Mouse (Mus musculus) limb, embryonic 13.5 days (tissue): ENCODE results near the gene Rora. TPM values are rescaled to one million over a fixed set of nuclear protein-coding genes. Genes with fewer than 3 reads are reported as not detected.
A peak's percentile ranks its signal among the peaks of the same experiment; 100 is the strongest.

Source experiments
- ATAC-seq: fragments of 200-750 bp; cut with Nextera tagmentation; 2 replicates; pipeline ENCODE4 v1.8.0; 2017; ENCODE audit warnings: low read depth, moderate number of reproducible peaks, moderate TSS enrichment; ENCODE audit not compliant: low FRiP score
- H3K27ac ChIP-seq: fragments of 300-500 bp; sonication (generic); 2 replicates; pipeline ENCODE4 v1.5.1; 2015; ENCODE audit warnings: inconsistent platforms, mild to moderate bottlenecking, moderate library complexity
- H3K27me3 ChIP-seq: fragments of 300-500 bp; sonication (generic); 2 replicates; pipeline ENCODE4 v1.6.1; 2015; ENCODE audit warnings: mild to moderate bottlenecking, inconsistent platforms
- H3K36me3 ChIP-seq: fragments of 300-500 bp; sonication (generic); 2 replicates; pipeline ENCODE4 v1.6.1; 2015; ENCODE audit warnings: inconsistent platforms, mild to moderate bottlenecking, moderate library complexity
- H3K4me1 ChIP-seq: fragments of 300-500 bp; sonication (generic); 2 replicates; pipeline ENCODE4 v1.6.1; 2015; ENCODE audit warnings: inconsistent platforms
- H3K4me2 ChIP-seq: fragments of 300-500 bp; sonication (generic); replicated peaks from 2 replicates; pipeline ENCODE4 v1.6.1; 2015; ENCODE audit warnings: inconsistent platforms, mild to moderate bottlenecking, moderate library complexity
- H3K4me3 ChIP-seq: fragments of 300-500 bp; sonication (generic); 2 replicates; pipeline ENCODE4 v1.5.1; 2015; ENCODE audit warnings: moderate library complexity, mild to moderate bottlenecking, inconsistent platforms
- H3K9ac ChIP-seq: fragments of 300-500 bp; sonication (generic); 2 replicates; pipeline ENCODE4 v1.6.1; 2015; ENCODE audit warnings: mild to moderate bottlenecking, inconsistent platforms
- H3K9me3 ChIP-seq: fragments of 300-500 bp; sonication (generic); 2 replicates; pipeline ENCODE4 v1.6.1; 2016; ENCODE audit warnings: inconsistent platforms
- WGBS: fragments of 180-500 bp; shearing (Covaris S2); methylation state at CpG from one replicate; pipeline ENCODE4 v1.1.7; 2015; 5-methylcytosine and 5-hydroxymethylcytosine counted together
- polyA plus RNA-seq: library from polyadenylated mRNA; unstranded; fragments of >200 nt; fragmentation: Nextera tagmentation; extraction: Ambion mirVana; gene quantifications from 2 replicates; pipeline ENCODE4 v1.2.1, GENCODE M21; 2015

The Rora gene
- 9.6 and 9.8 TPM in 2 replicates for polyA plus RNA-seq

DNA sequence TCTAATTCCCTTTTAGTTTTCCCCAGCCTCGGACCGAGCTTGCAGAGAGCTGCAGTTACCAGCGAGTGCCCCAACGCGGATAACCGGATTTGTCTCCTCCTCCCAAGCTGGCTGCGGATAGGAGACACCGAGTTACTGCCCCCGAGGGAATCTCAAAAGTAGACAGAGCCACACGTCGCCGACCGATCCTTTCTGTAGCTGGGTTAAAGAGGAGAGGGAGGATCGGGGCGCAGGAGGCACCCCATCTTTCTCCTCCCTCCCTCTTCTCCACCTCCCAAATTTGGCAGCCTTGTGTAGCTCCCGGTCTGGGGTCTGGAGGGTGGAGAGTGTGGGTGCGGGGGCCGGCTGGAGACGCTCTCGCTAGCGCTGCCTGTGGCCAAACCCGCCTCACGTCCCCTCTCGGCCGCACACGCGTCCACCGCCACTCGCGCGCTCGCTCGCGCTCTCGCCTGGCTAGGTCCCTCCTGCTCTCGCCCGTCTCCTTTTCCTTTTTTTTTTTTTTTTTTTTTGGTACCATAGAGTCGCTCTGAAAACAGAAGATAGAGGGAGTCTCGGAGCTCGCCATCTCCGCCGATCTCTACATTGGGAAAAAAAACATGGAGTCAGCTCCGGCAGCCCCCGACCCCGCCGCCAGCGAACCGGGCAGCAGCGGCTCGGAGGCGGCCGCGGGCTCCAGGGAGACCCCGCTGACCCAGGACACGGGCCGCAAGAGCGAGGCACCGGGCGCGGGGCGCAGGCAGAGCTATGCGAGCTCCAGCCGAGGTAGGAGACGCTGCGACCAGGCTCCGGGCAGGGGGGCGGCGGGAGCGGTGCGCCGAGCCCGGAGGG, at the start of gene Rora:
Rora (plus strand) TSS at position 576 of the 828 bp plus-strand sequence.
- H3K9ac ChIP-seq, result peak within 1 kb of the TSS; percentile 85
- peak within 1 kb of the TSS; percentile 94 for H3K4me2 ChIP-seq
- WGBS, result under 1% methylated on average over 57 of the region's 72 CpGs
- H3K27me3 ChIP-seq, result peaks cover 12% of the 10 kb centered on the region
- H3K27ac ChIP-seq, result peak within 1 kb of the TSS; percentile 91
- no peaks in the 10 kb centered on the region for H3K36me3 ChIP-seq
- H3K9me3 ChIP-seq, result no peaks in the 10 kb centered on the region
- peak within 1 kb of the TSS; percentile 80 for H3K4me3 ChIP-seq
- peaks cover 23% of the 10 kb centered on the region for H3K4me1 ChIP-seq
- ATAC-seq, result peak; percentile 76

DNA sequence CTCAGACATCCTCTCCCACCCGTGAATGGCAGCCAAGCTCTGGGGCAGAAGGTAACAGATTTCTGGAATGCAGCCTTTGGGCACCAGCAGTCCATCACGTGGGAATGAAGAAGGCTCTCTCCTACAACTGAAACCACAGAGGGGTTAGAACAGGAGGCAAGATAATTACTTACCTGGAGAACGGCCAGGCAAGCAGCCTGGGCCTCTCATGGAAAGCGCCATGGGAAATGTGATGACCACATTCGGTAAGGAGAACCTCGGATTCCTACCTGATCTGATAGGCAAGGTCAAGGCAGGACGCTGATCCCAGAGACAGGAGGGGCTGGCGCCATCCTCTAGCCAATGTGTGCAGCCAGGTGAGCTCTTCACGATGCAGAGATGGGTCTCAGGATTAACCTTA, 39.6 kb upstream of the Rora start:
- 86% methylated on average over 9 of the region's 9 CpGs for WGBS
- Histone ChIP-seq H3K4me3 (no peak overlapping the region), H3K4me2 (no peak overlapping the region), H3K36me3 (no peaks in the 10 kb centered on the region), H3K4me1 (no peaks in the 10 kb centered on the region), H3K27ac (no peak overlapping the region), H3K27me3 (no peaks in the 10 kb centered on the region), H3K9me3 (no peaks in the 10 kb centered on the region), H3K9ac (no peak overlapping the region)
- no peak for ATAC-seq

DNA sequence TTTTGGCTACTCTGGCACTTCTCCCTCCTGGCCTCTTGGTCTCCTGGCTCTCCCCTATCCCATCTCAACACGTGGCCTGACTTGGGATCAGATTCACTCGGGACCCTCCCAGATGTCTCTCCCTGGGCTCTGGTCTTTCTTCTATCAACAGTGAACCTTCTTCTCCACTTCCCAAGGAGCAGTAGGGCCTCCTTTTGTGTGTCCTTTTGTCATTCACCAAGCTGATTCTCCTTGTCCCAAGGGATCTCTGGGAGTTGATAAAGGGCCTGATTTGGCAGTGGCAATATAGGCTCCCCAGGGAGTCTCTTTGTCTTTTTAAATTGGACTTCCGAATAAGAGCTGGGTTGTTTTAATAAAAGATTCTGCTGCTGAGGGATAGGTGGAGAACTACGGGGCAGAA, 36.5 kb upstream of the Rora start:
- 42% methylated on average over 4 of the region's 4 CpGs for WGBS
- no peak for ATAC-seq
- H3K9ac ChIP-seq, result no peak overlapping the region
- H3K27me3 ChIP-seq, result no peaks in the 10 kb centered on the region
- H3K36me3 ChIP-seq, result no peaks in the 10 kb centered on the region
- H3K4me2 ChIP-seq, result no peak overlapping the region
- H3K9me3 ChIP-seq, result no peaks in the 10 kb centered on the region
- no peak overlapping the region for H3K4me3 ChIP-seq
- no peak overlapping the region for H3K27ac ChIP-seq
- no peaks in the 10 kb centered on the region for H3K4me1 ChIP-seq

DNA sequence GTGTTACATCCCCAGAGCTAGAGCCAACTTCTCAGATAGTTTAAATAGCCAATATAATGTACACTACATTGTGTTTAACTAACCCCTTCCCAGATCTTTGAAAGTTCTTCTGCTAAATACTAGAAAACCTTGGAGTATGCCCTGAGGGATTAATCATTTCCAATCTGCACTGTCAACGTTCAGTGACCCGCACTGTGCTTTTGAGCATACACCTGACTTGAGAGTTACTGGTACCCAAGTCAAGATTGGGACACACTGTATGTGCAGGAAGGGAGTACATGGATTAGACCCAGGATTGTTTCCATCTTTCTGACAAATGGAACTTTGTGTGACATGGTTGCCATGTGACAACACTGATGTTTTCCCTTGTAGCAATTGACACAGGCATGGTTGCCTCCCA, 33.5 kb upstream of the Rora start:
- H3K27me3 ChIP-seq, result no peaks in the 10 kb centered on the region
- no peak overlapping the region for H3K27ac ChIP-seq
- WGBS, result 86% methylated on average over 2 of the region's 2 CpGs
- no peak overlapping the region for H3K4me3 ChIP-seq
- H3K4me1 ChIP-seq, result no peaks in the 10 kb centered on the region
- no peaks in the 10 kb centered on the region for H3K36me3 ChIP-seq
- H3K9me3 ChIP-seq, result no peaks in the 10 kb centered on the region
- no peak overlapping the region for H3K4me2 ChIP-seq
- no peak for ATAC-seq
- no peak overlapping the region for H3K9ac ChIP-seq

DNA sequence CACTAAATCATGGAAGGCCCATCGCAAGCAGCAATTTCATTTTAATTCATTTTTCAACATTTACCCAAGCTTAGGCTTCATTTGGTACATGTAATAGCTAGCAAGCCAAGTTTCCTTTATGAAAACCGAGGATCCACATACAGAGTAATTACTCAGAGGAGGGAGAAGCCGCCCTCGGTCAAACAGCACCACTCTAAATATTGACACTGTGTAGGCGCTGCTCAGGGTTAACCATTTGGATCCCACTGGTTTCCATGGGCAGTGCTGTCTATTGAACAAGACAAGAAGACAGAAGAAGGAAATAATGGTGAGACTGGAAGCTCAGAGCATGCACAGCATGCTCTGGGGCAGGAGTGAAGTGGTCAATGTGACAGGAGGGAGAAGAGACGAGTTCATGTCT, 33.1 kb upstream of the Rora start:
- no peaks in the 10 kb centered on the region for H3K27me3 ChIP-seq
- no peak overlapping the region for H3K4me2 ChIP-seq
- H3K4me3 ChIP-seq, result no peak overlapping the region
- no peak overlapping the region for H3K27ac ChIP-seq
- WGBS, result 80% methylated on average over 6 of the region's 6 CpGs
- H3K9me3 ChIP-seq, result no peaks in the 10 kb centered on the region
- ATAC-seq, result no peak
- no peak overlapping the region for H3K9ac ChIP-seq
- no peaks in the 10 kb centered on the region for H3K4me1 ChIP-seq
- H3K36me3 ChIP-seq, result no peaks in the 10 kb centered on the region

DNA sequence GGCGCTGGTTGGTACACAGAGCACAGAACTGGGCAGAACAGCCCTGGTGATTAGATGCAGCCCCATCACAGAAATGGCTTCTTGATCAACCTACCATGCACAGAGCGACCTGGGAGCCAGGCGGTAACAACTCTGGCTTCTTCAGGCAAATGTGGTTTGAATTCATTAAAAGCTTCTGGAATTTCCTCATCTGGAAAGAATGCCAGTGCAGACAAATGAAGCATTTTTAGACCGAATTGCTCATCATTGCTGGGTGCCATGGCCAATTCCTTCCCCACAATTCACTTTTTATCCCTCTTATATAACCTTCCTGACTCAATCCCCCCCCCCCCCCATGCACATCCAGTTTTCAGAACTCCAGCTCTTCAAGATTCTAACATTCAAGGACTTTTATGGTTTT, 28.6 kb upstream of the Rora start:
- H3K4me2 ChIP-seq, result no peak overlapping the region
- ATAC-seq, result no peak
- WGBS, result 62% methylated on average over 4 of the region's 4 CpGs
- H3K4me3 ChIP-seq, result no peak overlapping the region
- no peaks in the 10 kb centered on the region for H3K9me3 ChIP-seq
- H3K9ac ChIP-seq, result no peak overlapping the region
- no peaks in the 10 kb centered on the region for H3K4me1 ChIP-seq
- no peaks in the 10 kb centered on the region for H3K36me3 ChIP-seq
- H3K27me3 ChIP-seq, result no peaks in the 10 kb centered on the region
- H3K27ac ChIP-seq, result no peak overlapping the region

DNA sequence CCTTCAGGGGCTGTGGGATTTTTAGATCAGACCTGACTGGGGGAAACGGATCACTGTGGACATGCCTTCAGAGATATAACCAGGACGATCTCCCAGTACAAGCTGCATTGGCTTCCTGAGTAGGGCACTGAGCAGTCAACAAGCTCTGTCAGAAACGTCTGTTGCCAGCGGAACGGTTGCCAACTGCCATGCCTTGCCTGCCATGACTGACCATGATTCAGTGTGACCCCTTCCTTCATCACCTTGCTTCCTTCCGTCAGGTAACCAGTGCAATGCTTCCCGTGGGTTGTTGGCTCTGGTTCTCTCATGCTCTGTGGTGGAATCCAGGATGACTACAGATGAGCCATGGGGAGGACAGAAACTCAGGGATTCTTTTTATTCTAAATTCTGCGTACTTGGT, 16.3 kb upstream of the Rora start:
- Histone ChIP-seq H3K9ac (no peak overlapping the region), H3K4me1 (no peaks in the 10 kb centered on the region), H3K27me3 (no peaks in the 10 kb centered on the region), H3K27ac (no peak overlapping the region), H3K4me2 (no peak overlapping the region), H3K4me3 (no peak overlapping the region), H3K36me3 (no peaks in the 10 kb centered on the region), H3K9me3 (no peaks in the 10 kb centered on the region)
- no peak for ATAC-seq
- WGBS, result 88% methylated on average over 8 of the region's 8 CpGs

DNA sequence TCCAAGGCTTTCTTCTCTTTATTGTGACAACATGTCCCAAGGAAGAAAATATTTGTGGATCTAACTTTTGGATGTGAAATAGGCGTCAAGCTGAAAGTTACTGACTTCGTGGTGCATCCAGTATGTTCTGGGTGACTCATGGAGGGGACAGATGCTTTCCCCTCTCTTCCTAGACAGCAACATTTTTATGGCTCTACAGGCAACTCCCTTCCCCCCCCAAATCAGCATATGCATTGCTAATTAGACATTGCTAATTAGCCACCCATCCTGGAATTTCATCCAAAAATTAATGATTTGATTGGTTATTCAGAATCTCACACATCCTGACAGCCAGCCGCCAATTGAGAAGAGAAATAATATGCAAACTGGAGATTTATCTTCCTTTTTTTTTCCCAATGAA, 12.5 kb upstream of the Rora start:
- H3K9me3 ChIP-seq, result no peaks in the 10 kb centered on the region; the same call in 1 of the 2 replicates
- no peaks in the 10 kb centered on the region for H3K27me3 ChIP-seq
- ATAC-seq, result no peak
- H3K27ac ChIP-seq, result no peak overlapping the region
- H3K4me3 ChIP-seq, result no peak overlapping the region
- H3K36me3 ChIP-seq, result no peaks in the 10 kb centered on the region
- no peak overlapping the region for H3K9ac ChIP-seq
- no peak overlapping the region for H3K4me2 ChIP-seq
- H3K4me1 ChIP-seq, result no peaks in the 10 kb centered on the region
- WGBS, result 84% methylated on average over 3 of the region's 3 CpGs

DNA sequence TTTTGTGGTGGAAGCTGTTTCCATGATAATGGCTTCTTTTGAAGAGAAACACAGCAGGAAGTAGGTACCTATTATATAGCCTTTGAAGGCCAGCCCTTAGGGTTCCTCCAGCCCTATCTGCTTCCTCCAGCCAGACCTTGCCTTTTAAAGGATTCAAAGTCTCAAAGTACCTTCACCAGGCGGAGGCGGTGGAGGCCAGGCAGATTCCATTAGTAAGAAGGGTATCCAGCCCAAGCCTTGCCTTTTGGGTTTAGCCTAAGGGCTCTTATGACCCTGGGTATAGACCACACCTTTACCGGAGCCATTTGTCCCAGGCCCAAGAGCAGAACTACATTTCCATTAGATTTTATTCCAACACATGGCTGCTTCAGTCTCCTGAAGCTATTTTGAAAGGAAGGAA, 5.5 kb upstream of the Rora start:
- H3K4me3 ChIP-seq, result no peak overlapping the region
- 79% methylated on average over 3 of the region's 3 CpGs for WGBS
- no peaks in the 10 kb centered on the region for H3K36me3 ChIP-seq
- no peak overlapping the region for H3K9ac ChIP-seq
- 0 out of 2 replicates have a peak, but pooled peaks cover 5% of the 10 kb centered on the region for H3K4me1 ChIP-seq
- H3K27me3 ChIP-seq, result peaks cover 4% of the 10 kb centered on the region; the same call in 1 of the 2 replicates
- no peak overlapping the region for H3K27ac ChIP-seq
- H3K9me3 ChIP-seq, result no peaks in the 10 kb centered on the region; the same call in 1 of the 2 replicates
- H3K4me2 ChIP-seq, result no peak overlapping the region
- ATAC-seq, result no peak

DNA sequence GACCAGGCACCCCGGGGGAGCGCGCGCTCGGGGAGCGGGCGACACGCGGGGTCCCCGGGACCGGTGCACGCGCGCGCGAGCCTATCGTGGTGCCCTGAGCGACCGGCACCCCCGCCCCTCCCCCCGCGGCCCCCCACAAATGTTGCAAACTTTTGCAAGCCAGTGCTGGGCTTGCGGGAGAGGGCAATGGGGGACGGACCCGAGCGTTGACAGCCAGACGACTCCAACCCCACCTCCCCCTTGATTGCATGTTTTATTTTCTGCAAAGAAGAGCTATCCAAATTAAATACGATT, 400 bp downstream of the Rora start:
- H3K9me3 ChIP-seq, result no peaks in the 10 kb centered on the region
- H3K4me3 ChIP-seq, result peak overlapping the region; percentile 80
- H3K4me1 ChIP-seq, result peaks cover 23% of the 10 kb centered on the region
- peak overlapping the region; percentile 91 for H3K27ac ChIP-seq
- peak overlapping the region; percentile 85 for H3K9ac ChIP-seq
- 2% methylated on average over 26 of the region's 28 CpGs for WGBS
- H3K4me2 ChIP-seq, result peak overlapping the region; percentile 94
- peaks cover 12% of the 10 kb centered on the region for H3K27me3 ChIP-seq
- no peaks in the 10 kb centered on the region for H3K36me3 ChIP-seq
- peak; percentile 16; the same call in 1 of the 2 replicates for ATAC-seq

DNA sequence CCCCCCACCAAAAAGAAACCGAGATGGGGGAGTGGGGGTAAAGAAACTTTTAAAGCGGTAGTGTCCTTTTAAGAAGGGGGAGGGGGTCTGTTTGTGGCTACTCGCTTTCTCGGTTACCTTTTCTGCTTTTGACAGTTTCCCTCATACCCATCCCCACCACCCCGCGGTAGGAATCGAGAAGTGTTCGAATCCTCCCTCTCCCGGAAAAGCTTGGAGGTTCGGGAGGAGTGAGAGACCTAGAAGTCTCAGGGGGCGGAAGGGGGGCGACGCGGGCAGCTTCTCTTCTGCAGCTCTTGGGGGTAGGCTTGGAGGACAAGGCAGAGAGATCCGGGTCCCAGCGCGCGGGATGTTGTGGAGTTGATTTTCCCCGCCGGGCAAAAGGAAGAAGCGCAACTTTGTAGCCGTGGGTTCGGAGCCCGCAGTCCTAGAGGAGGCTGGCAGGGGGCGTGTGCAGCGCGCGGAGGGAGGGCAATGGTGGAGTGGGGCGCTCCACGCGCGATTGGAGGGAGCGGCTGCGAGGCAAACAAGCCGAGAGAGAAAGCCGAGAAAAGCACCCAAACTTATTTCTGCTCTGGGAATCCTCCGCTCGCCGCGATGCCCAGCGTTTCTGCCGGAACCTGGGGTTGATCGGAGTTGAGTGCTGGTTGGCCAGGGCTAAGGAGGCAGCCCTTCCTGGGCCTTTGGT, 889 bp downstream of the Rora start:
- Histone ChIP-seq H3K9ac (peak overlapping the region; percentile 85), H3K27me3 (peaks cover 12% of the 10 kb centered on the region), H3K4me2 (peak overlapping the region; percentile 94), H3K4me1 (peaks cover 23% of the 10 kb centered on the region), H3K4me3 (peak overlapping the region; percentile 80), H3K27ac (peak overlapping the region; percentile 91), H3K36me3 (no peaks in the 10 kb centered on the region), H3K9me3 (no peaks in the 10 kb centered on the region)
- WGBS, result under 1% methylated on average over 43 of the region's 43 CpGs
- no peak for ATAC-seq
